Mouse (Mus musculus): ENCODE measurements around the gene Ip6k1.

Ip6k1 gene

DNA sequence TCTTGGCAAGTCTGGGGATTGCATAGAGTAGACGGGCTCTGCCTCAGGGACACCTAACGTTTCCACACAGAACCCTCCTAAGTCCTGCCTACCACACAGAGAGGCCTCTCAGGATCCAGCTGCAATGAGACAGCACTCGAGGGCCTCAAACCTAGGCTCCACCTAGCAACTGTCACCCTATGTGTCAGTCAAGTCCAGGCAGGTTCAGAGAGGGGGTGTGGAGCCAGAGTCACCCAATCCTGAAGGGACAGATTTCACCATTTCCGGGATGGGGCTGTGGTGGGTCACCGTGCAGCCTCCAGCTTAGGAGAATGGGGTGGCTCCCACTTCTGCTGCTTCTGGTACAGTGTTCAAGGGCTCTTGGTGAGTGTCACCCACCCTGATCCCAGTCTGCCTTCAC is 77.9 kb downstream of the Ip6k1 start, which contains the start of gene Mst1:
Mst1 (plus strand) TSS at position 269 of the 400 bp plus-strand sequence.
- no peaks in the 10 kb centered on the region for H3K9me3 ChIP-seq (ENCODE audit: low read length)
- peaks cover 26% of the 10 kb centered on the region for H3K36me3 ChIP-seq (ENCODE audit: insufficient read depth, low read length)
- peak within 1 kb of the TSS; percentile 89 for H3K4me3 ChIP-seq (replicated peaks; ENCODE audit: low read length)
- peaks cover 36% of the 10 kb centered on the region for H3K27me3 ChIP-seq (ENCODE audit: insufficient read depth, low read length)
- peaks cover 53% of the 10 kb centered on the region for H3K4me1 ChIP-seq (replicated peaks; ENCODE audit: low read depth, low read length)
- no peak for TF ChIP-seq NANOG (IDR thresholded peaks at IDR 0.05; ENCODE audit: borderline replicate concordance, low read length)
- no peak for TF ChIP-seq CTCF (conservative IDR thresholded peaks at IDR 0.05; ENCODE audit: low read length)
- TF ChIP-seq POU5F1 (IDR thresholded peaks at IDR 0.05; ENCODE audit: borderline replicate concordance, low read length): no peak

DNA sequence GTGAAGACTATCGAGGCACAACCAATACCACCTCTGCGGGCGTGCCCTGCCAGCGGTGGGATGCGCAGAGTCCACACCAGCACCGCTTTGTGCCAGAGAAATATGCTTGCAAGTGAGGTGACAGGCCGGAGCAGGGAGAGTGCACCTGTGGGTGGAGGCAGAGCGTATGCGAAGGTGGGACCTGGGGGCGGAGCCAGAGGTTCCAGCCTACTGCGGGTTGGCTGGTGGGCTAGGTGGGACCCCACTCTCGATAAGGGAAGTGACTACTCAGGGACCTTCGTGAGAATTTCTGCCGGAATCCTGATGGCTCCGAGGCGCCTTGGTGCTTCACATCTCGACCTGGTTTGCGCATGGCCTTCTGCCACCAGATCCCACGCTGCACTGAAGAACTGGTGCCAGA is 80.2 kb downstream of the Ip6k1 start:
- H3K4me1 ChIP-seq (replicated peaks; ENCODE audit: low read depth, low read length): peaks cover 48% of the 10 kb centered on the region
- H3K36me3 ChIP-seq (ENCODE audit: insufficient read depth, low read length): peaks cover 43% of the 10 kb centered on the region
- TF ChIP-seq NANOG (IDR thresholded peaks at IDR 0.05; ENCODE audit: borderline replicate concordance, low read length): no peak
- no peaks in the 10 kb centered on the region for H3K9me3 ChIP-seq (ENCODE audit: low read length)
- H3K4me3 ChIP-seq (replicated peaks; ENCODE audit: low read length): peak overlapping the region; percentile 77
- peaks cover 36% of the 10 kb centered on the region for H3K27me3 ChIP-seq (ENCODE audit: insufficient read depth, low read length)

DNA sequence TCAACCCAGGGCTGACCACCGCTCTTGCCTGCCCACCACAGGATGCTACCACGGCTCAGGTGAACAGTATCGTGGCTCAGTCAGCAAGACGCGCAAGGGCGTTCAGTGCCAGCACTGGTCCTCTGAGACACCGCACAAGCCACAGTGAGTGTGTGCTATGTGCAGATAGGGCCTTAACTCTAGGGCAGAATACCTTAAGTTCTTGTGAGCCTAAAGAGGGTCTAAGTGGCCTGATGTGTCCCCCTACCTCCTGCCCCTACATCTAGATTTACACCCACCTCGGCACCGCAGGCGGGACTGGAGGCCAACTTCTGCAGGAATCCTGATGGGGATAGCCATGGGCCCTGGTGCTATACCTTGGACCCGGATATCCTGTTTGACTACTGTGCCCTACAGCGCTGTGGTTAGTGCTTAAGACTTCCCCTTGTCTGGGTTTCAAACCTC is 80.7 kb downstream of the Ip6k1 start, which contains the start of gene Rnf123:
Rnf123 (minus strand) TSS at position 359 of the 444 bp plus-strand sequence.
- TF ChIP-seq CTCF (conservative IDR thresholded peaks at IDR 0.05; ENCODE audit: low read length) (no peak), NANOG (IDR thresholded peaks at IDR 0.05; ENCODE audit: borderline replicate concordance, low read length) (no peak), POU5F1 (IDR thresholded peaks at IDR 0.05; ENCODE audit: borderline replicate concordance, low read length) (no peak)
- peaks cover 47% of the 10 kb centered on the region for H3K36me3 ChIP-seq (ENCODE audit: insufficient read depth, low read length)
- H3K27me3 ChIP-seq (ENCODE audit: insufficient read depth, low read length): peaks cover 36% of the 10 kb centered on the region
- H3K9me3 ChIP-seq (ENCODE audit: low read length): no peaks in the 10 kb centered on the region
- peaks cover 45% of the 10 kb centered on the region for H3K4me1 ChIP-seq (replicated peaks; ENCODE audit: low read depth, low read length)
- H3K4me3 ChIP-seq (replicated peaks; ENCODE audit: low read length): peak within 1 kb of the TSS; percentile 77

DNA sequence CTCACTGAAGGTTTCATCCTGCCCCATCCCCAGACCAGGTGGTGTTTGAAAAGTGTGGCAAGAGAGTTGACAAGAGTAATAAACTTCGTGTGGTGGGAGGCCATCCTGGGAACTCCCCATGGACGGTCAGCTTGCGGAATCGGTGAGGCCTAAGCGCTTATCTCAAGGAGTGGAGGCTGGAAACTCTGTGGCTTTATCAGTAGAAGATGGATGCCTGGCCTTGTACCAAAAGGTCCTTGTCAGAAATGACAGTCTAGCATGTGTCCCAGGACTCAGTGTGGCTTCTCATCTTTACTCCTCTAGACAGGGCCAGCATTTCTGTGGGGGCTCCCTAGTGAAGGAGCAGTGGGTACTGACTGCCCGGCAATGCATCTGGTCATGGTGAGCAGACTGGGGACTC is 81.3 kb downstream of the Ip6k1 start:
- Histone ChIP-seq H3K4me3 (replicated peaks; ENCODE audit: low read length) (no peak overlapping the region), H3K36me3 (ENCODE audit: insufficient read depth, low read length) (peaks cover 53% of the 10 kb centered on the region), H3K27me3 (ENCODE audit: insufficient read depth, low read length) (peaks cover 36% of the 10 kb centered on the region), H3K4me1 (replicated peaks; ENCODE audit: low read depth, low read length) (peaks cover 39% of the 10 kb centered on the region), H3K9me3 (ENCODE audit: low read length) (no peaks in the 10 kb centered on the region)
- no peak for TF ChIP-seq CTCF (conservative IDR thresholded peaks at IDR 0.05; ENCODE audit: low read length)

DNA sequence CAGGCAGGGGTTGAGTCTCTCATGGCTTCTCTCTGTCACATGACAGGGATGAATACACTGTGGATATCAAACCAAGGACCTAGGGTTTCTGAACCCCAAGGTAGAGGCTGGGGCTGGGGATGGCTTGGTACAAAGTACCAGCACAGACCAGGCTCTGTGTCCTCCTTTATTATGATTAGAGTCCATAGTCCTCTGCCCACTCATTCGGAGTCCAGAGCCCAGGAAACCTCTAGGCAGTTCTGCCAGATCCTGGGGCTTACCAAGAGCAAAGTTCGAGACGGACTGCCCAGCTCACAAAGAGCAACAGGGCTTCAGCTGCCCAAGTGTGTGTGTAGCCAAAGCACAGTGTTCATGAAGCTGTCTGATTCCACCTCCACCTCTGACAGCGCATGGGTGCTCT is 83.0 kb downstream of the Ip6k1 start:
- Histone ChIP-seq H3K4me1 (replicated peaks; ENCODE audit: low read depth, low read length) (peaks cover 27% of the 10 kb centered on the region), H3K4me3 (replicated peaks; ENCODE audit: low read length) (no peak overlapping the region), H3K36me3 (ENCODE audit: insufficient read depth, low read length) (peaks cover 70% of the 10 kb centered on the region), H3K9me3 (ENCODE audit: low read length) (no peaks in the 10 kb centered on the region), H3K27me3 (ENCODE audit: insufficient read depth, low read length) (peaks cover 26% of the 10 kb centered on the region)
- no peak for TF ChIP-seq NANOG (IDR thresholded peaks at IDR 0.05; ENCODE audit: borderline replicate concordance, low read length)
- TF ChIP-seq CTCF (conservative IDR thresholded peaks at IDR 0.05; ENCODE audit: low read length): no peak
- no peak for TF ChIP-seq POU5F1 (IDR thresholded peaks at IDR 0.05; ENCODE audit: borderline replicate concordance, low read length)

DNA sequence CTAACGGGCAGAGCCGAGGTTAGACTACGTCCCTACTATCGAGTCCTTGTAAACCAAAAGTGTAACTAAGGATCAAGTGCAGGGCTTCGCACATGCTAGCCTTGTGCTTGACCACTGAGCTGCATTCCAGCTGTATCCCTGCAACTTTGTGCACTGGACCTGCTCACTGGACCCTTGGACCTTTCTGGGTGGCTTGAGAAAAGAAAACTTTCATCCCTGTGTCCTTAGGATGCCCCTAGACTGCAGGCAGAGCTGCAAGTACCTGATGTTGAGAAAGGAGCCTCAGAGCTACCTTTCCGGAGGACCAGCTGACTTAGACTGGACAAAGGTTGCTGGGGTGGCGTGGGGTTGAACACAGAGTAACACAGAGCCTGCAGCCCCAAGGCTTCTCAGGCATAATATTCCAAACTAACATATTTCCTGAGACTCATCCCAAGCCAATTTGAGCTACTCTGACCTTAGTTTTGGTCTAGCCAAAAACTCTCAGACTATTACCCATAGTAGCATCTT is 88.4 kb downstream of the Ip6k1 start:
- H3K4me1 ChIP-seq (replicated peaks; ENCODE audit: low read depth, low read length): peaks cover 25% of the 10 kb centered on the region
- TF ChIP-seq CTCF (conservative IDR thresholded peaks at IDR 0.05; ENCODE audit: low read length): no peak
- no peak for TF ChIP-seq NANOG (IDR thresholded peaks at IDR 0.05; ENCODE audit: borderline replicate concordance, low read length)
- TF ChIP-seq POU5F1 (IDR thresholded peaks at IDR 0.05; ENCODE audit: borderline replicate concordance, low read length): no peak
- no peaks in the 10 kb centered on the region for H3K9me3 ChIP-seq (ENCODE audit: low read length)
- no peak overlapping the region for H3K4me3 ChIP-seq (replicated peaks; ENCODE audit: low read length)
- H3K27me3 ChIP-seq (ENCODE audit: insufficient read depth, low read length): no peaks in the 10 kb centered on the region
- H3K36me3 ChIP-seq (ENCODE audit: insufficient read depth, low read length): peaks cover 76% of the 10 kb centered on the region

DNA sequence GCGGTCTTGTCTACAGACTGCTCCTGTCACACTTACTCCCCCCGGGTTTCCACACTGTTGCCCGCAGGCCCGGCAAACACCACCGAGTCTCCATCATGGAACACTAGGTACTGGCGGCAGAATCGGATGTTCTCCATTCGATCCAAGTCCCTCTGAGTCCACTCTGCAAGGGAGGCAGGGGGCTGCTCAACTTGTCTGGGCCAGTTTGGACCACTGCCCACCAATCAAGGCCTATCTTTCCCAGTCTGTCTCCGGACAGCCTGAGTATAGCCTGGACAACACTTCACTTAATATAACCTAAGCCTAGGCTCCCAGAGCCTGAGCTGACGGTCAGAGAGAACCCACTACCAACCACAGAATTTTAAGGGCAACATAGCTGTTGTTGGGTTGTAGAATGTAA is 91.3 kb downstream of the Ip6k1 start:
- H3K4me1 ChIP-seq (replicated peaks; ENCODE audit: low read depth, low read length): peaks cover 40% of the 10 kb centered on the region
- TF ChIP-seq CTCF (conservative IDR thresholded peaks at IDR 0.05; ENCODE audit: low read length) (no peak), NANOG (IDR thresholded peaks at IDR 0.05; ENCODE audit: borderline replicate concordance, low read length) (no peak), POU5F1 (IDR thresholded peaks at IDR 0.05; ENCODE audit: borderline replicate concordance, low read length) (no peak)

DNA sequence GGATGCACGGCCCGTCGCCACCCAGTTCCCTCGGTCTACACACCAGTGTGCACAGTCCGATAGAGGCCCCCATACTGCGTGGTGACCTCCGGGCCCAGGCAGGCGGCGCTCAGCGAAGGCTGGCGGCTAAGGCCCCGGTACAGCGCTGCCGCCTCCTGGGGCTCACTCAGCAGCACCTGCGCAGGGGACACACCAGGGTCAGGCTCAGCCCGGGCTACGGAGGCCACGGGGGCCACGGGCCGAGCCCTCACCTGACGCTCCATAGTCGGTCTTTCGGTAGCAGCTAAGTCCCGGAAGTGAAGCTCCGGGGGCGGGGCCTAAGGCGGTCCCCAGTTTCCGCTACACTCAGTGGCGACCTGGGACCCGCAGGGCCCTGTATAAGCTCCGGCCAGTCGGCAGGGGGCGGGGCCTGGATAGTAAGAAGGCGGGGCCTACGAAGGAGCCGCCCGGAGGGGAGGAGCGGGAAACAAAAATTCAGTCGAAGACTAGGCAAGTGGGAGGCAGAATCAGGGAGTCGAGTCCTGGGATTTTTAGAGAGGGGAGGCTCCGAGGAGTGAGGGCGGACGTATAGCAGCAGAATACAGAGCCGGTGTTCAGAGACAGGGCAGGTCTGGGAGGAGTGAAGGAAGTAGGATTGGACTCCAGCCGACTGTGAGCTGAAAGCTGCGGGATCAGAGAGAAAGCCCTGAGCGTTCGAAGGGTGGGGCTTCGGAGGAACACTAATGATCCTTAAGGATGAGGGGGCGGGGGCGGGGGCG is 92.1 kb downstream of the Ip6k1 start, which contains the start of gene Apeh:
Apeh (minus strand) TSS at position 423 of the 758 bp plus-strand sequence.
- Histone ChIP-seq H3K4me3 (replicated peaks; ENCODE audit: low read length) (peak within 1 kb of the TSS; percentile 97), H3K9me3 (ENCODE audit: low read length) (no peaks in the 10 kb centered on the region), H3K27me3 (ENCODE audit: insufficient read depth, low read length) (peaks cover 2% of the 10 kb centered on the region; the same call in 1 of the 2 replicates), H3K36me3 (ENCODE audit: insufficient read depth, low read length) (peaks cover 40% of the 10 kb centered on the region), H3K4me1 (replicated peaks; ENCODE audit: low read depth, low read length) (peaks cover 47% of the 10 kb centered on the region)
- no peak for TF ChIP-seq NANOG (IDR thresholded peaks at IDR 0.05; ENCODE audit: borderline replicate concordance, low read length)
- no peak for TF ChIP-seq CTCF (conservative IDR thresholded peaks at IDR 0.05; ENCODE audit: low read length)
- TF ChIP-seq POU5F1 (IDR thresholded peaks at IDR 0.05; ENCODE audit: borderline replicate concordance, low read length): no peak

More for the DNA sequence above, 91.3 kb downstream of the Ip6k1 start:
- no peaks in the 10 kb centered on the region for H3K27me3 ChIP-seq (ENCODE audit: insufficient read depth, low read length)
- H3K9me3 ChIP-seq (ENCODE audit: low read length): no peaks in the 10 kb centered on the region
- H3K36me3 ChIP-seq (ENCODE audit: insufficient read depth, low read length): peaks cover 47% of the 10 kb centered on the region
- H3K4me3 ChIP-seq (replicated peaks; ENCODE audit: low read length): peak overlapping the region; percentile 97
